Mouse (Mus musculus) frontal cortex, adult (tissue): ENCODE data around the gene Cldn34c3.
"Not testable (repeated sequence)": the region's sequence is repeated elsewhere in the genome, so short reads cannot be mapped to it uniquely, and the experiment has no call there.

Experiments used
- ATAC-seq: cut with Nextera tagmentation; 2 replicates; pipeline ENCODE4 v1.9.2; 2017; ENCODE audit warnings: mild to moderate bottlenecking, moderate library complexity, mixed read lengths; ENCODE audit not compliant: low TSS enrichment

Cldn34c3 gene

GRCm38 (mm10) chrX:123793365-123793764 is at the start of gene Cldn34c3:
Gene Cldn34c3, plus strand, starts transcription at chrX:123793665.
- not testable (repeated sequence) for ATAC-seq
